Mouse (Mus musculus) kidney, adult 11 months (tissue): ENCODE measurements around the gene Sytl3.
A peak's percentile ranks its signal among the peaks of the same experiment; 100 is the strongest.

Source experiments
- DNase-seq: peaks from one replicate; pipeline ENCODE4 v3.0.0; 2022

The Sytl3 gene

GRCm38 (mm10) chr17:6759717-6760292 lies 100.9 kb downstream of the Sytl3 start:
- DNase-seq = no peak

- DNase-seq = no peak
Observed at GRCm38 (mm10) chr17:6763513-6764226, 104.8 kb downstream of the Sytl3 start.

GRCm38 (mm10) chr17:6764227-6764593 lies 105.3 kb downstream of the Sytl3 start:
- DNase-seq = no peak

- DNase-seq = no peak
Observed at GRCm38 (mm10) chr17:6764730-6765129, 105.8 kb downstream of the Sytl3 start.

- peak; percentile 16 for DNase-seq
Observed at GRCm38 (mm10) chr17:6765886-6766285, 107.0 kb downstream of the Sytl3 start.

- peak; percentile 11 for DNase-seq
Observed at GRCm38 (mm10) chr17:6766823-6767222, 107.9 kb downstream of the Sytl3 start.

GRCm38 (mm10) chr17:6767771-6768170 lies 108.9 kb downstream of the Sytl3 start:
- no peak for DNase-seq

GRCm38 (mm10) chr17:6768301-6768788 lies 109.5 kb downstream of the Sytl3 start:
- peak; percentile 86 for DNase-seq

GRCm38 (mm10) chr17:6769602-6770001 lies 110.7 kb downstream of the Sytl3 start:
- no peak for DNase-seq

GRCm38 (mm10) chr17:6771661-6772489 lies 113.0 kb downstream of the Sytl3 start:
- DNase-seq = no peak

- DNase-seq = no peak
Observed at GRCm38 (mm10) chr17:6772490-6772773, 113.5 kb downstream of the Sytl3 start.

GRCm38 (mm10) chr17:6773249-6773966 lies 114.5 kb downstream of the Sytl3 start:
- no peak for DNase-seq

GRCm38 (mm10) chr17:6775221-6775620 lies 116.3 kb downstream of the Sytl3 start:
- peak; percentile 40 for DNase-seq

GRCm38 (mm10) chr17:6775671-6776070 lies 116.8 kb downstream of the Sytl3 start:
- no peak for DNase-seq

GRCm38 (mm10) chr17:6776123-6776522 lies 117.2 kb downstream of the Sytl3 start:
- no peak for DNase-seq

- no peak for DNase-seq
Observed at GRCm38 (mm10) chr17:6776576-6776975, 117.7 kb downstream of the Sytl3 start.

- DNase-seq = no peak
Observed at GRCm38 (mm10) chr17:6777061-6777460, 118.2 kb downstream of the Sytl3 start.

- no peak for DNase-seq
Observed at GRCm38 (mm10) chr17:6777629-6778331, 118.9 kb downstream of the Sytl3 start.

- DNase-seq = peak; percentile 62
Observed at GRCm38 (mm10) chr17:6778332-6778683, 119.4 kb downstream of the Sytl3 start.

- DNase-seq = peak; percentile 77
Observed at GRCm38 (mm10) chr17:6778771-6779509, 120.0 kb downstream of the Sytl3 start.

GRCm38 (mm10) chr17:6779632-6780031 lies 120.7 kb downstream of the Sytl3 start:
- DNase-seq = no peak
